Comparison of ENCODE assay signal across 8 mouse cellular contexts in the genomic region with DNA sequence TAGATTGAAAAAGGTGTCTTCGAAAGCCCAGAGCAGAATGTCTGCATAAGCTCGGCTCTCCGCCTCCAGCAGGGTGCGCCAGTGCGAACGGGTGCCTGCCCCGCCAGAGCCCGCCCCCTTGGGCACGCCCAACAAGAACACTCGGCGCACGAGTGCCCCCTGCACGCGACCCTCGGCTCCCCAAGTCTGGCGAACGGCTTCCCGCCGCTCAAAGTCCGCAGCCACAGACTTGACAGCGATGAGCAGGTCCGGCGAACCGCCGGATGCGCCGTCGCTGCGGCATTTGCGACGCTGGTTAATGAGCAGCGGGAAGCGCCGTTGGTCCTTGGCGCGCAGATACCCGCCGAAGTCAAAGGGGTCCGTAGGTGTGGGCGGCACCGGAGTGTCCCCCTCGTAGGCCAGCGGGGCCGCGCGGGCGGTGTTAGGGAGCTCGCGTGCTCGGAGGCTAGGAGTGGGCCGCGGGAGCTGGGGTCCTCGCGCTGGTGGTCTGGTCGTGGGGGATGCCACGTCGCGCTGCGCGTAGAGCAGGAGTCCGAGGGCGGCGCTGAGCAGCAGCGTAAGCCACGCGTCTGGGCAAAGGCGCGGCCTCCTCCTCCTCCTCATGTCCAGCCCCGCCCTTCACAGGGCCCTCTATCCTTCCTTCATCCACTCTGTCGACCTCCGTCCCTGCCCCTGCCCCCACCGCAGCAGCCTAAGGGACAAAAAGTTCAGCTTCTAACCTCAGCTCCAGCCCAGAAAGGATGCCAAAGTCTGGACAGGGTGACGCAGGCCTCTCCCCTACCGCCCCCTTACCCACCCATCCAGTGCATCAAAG. TPM values are rescaled to one million over a fixed set of nuclear protein-coding genes. Genes with fewer than 3 reads are reported as not detected.
DNase-seq lines count a peak whose midpoint lies in the region; ATAC-seq and TF ChIP-seq lines count a peak whose summit lies in the region.

No protein-coding gene starts in this region.

- peak; percentile 78 for ATAC-seq in forebrain, embryonic 12.5 days (ENCODE audit: low FRiP score)
- ATAC-seq in heart, postnatal 0 days (ENCODE audit: insufficient read depth, low read depth) = peak; percentile 79
- ATAC-seq in liver, embryonic 16.5 days (ENCODE audit: low read depth) = peak; percentile 91
- ATAC-seq in neural tube, embryonic 13.5 days (ENCODE audit: low read depth) = peak; percentile 80

- H3K27me3 ChIP-seq in ES-Bruce4 (ENCODE audit: control insufficient read depth, insufficient read depth, low read length, poor library complexity, severe bottlenecking) = no peaks in the 10 kb centered on the region
- H3K27me3 ChIP-seq in forebrain, embryonic 12.5 days = peaks cover 53% of the 10 kb centered on the region
- H3K27me3 ChIP-seq in heart, postnatal 0 days (ENCODE audit: control insufficient read depth, insufficient read depth, low read length) = peaks cover 15% of the 10 kb centered on the region; the same call in 1 of the 2 replicates
- peaks cover 14% of the 10 kb centered on the region for H3K27me3 ChIP-seq in liver, embryonic 16.5 days (ENCODE audit: control insufficient read depth, insufficient read depth, low read depth, low read length)
- peaks cover 45% of the 10 kb centered on the region for H3K27me3 ChIP-seq in neural tube, embryonic 13.5 days

- no peak overlapping the region for H3K27ac ChIP-seq in ES-Bruce4 (ENCODE audit: insufficient read depth, low read length)
- no peak overlapping the region for H3K27ac ChIP-seq in forebrain, embryonic 12.5 days
- H3K27ac ChIP-seq in heart, postnatal 0 days (ENCODE audit: low read depth) = peak overlapping the region; percentile 78
- H3K27ac ChIP-seq in liver, embryonic 16.5 days (ENCODE audit: low read length) = peak overlapping the region; percentile 85
- H3K27ac ChIP-seq in neural tube, embryonic 13.5 days (replicated peaks) = peak overlapping the region; percentile 55

- DNase-seq in c-Kit-positive CD71-positive TER-119-positive erythroid progenitor cells, embryonic 14.5 days (ENCODE audit: low spot score) = peak; percentile 81
- peak; percentile 82 for DNase-seq in heart, postnatal 0 days (ENCODE audit: low spot score)
- peak; percentile 97 for DNase-seq in kidney, postnatal 4 days
- DNase-seq in telencephalon, adult 2 months (ENCODE audit: low read depth, low spot score) = peak; percentile 73

- H3K9me3 ChIP-seq in ES-Bruce4 (replicated peaks; ENCODE audit: control insufficient read depth, insufficient read depth, low read length, poor library complexity, severe bottlenecking) = no peaks in the 10 kb centered on the region
- H3K9me3 ChIP-seq in forebrain, embryonic 12.5 days = no peaks in the 10 kb centered on the region
- H3K9me3 ChIP-seq in heart, postnatal 0 days (replicated peaks; ENCODE audit: control insufficient read depth, low read length) = no peaks in the 10 kb centered on the region
- no peaks in the 10 kb centered on the region for H3K9me3 ChIP-seq in liver, embryonic 16.5 days (replicated peaks; ENCODE audit: control insufficient read depth, low read length)
- H3K9me3 ChIP-seq in neural tube, embryonic 13.5 days = no peaks in the 10 kb centered on the region

- H3K36me3 ChIP-seq in ES-Bruce4 (ENCODE audit: control insufficient read depth, insufficient read depth, low read length, poor library complexity, severe bottlenecking) = peaks cover 27% of the 10 kb centered on the region
- peaks cover 30% of the 10 kb centered on the region for H3K36me3 ChIP-seq in forebrain, embryonic 12.5 days (replicated peaks)
- H3K36me3 ChIP-seq in heart, postnatal 0 days (replicated peaks; ENCODE audit: control insufficient read depth, insufficient read depth, low read length) = peaks cover 40% of the 10 kb centered on the region
- H3K36me3 ChIP-seq in liver, embryonic 16.5 days (ENCODE audit: control insufficient read depth, insufficient read depth) = peaks cover 28% of the 10 kb centered on the region
- peaks cover 37% of the 10 kb centered on the region for H3K36me3 ChIP-seq in neural tube, embryonic 13.5 days

- H3K9ac ChIP-seq in ES-Bruce4 (ENCODE audit: low read depth, poor library complexity, severe bottlenecking) = peak overlapping the region; percentile 59
- peak overlapping the region; percentile 67 for H3K9ac ChIP-seq in forebrain, embryonic 12.5 days
- H3K9ac ChIP-seq in heart, postnatal 0 days (replicated peaks; ENCODE audit: low read depth, low read length) = peak overlapping the region; percentile 55
- peak overlapping the region; percentile 62 for H3K9ac ChIP-seq in liver, embryonic 16.5 days (ENCODE audit: low read depth, low read length)
- H3K9ac ChIP-seq in neural tube, embryonic 13.5 days = peak overlapping the region; percentile 79

- H3K4me3 ChIP-seq in ES-Bruce4 (ENCODE audit: low read depth, low read length) = peak overlapping the region; percentile 56
- H3K4me3 ChIP-seq in forebrain, embryonic 12.5 days (replicated peaks) = peak overlapping the region; percentile 60
- H3K4me3 ChIP-seq in heart, postnatal 0 days (ENCODE audit: low read depth, low read length) = peak overlapping the region; percentile 67
- H3K4me3 ChIP-seq in liver, embryonic 16.5 days (ENCODE audit: low read depth, low read length) = peak overlapping the region; percentile 76
- H3K4me3 ChIP-seq in neural tube, embryonic 13.5 days = peak overlapping the region; percentile 61

- TF ChIP-seq POLR2A in ES-Bruce4 (IDR thresholded peaks at IDR 0.05; ENCODE audit: insufficient read depth, low read length) = no peak

- 0 out of 2 replicates have a peak, but pooled peaks have one; percentile 25 for TF ChIP-seq EP300 in ES-Bruce4 (IDR thresholded peaks at IDR 0.05; ENCODE audit: insufficient read depth, low read depth, low read length)
- TF ChIP-seq EP300 in heart, postnatal 0 days (IDR thresholded peaks at IDR 0.05; ENCODE audit: low read depth) = 0 out of 2 replicates have a peak, but pooled peaks have one; percentile 28

- TF ChIP-seq CTCF in ES-Bruce4 (IDR thresholded peaks at IDR 0.05; ENCODE audit: low read depth, low read length) = peak; percentile 90
- peak; percentile 76 for TF ChIP-seq CTCF in heart, postnatal 0 days (IDR thresholded peaks at IDR 0.05; ENCODE audit: low read depth)

- H3K4me1 ChIP-seq in ES-Bruce4 (ENCODE audit: control insufficient read depth, insufficient read depth, low read length) = no peaks in the 10 kb centered on the region
- H3K4me1 ChIP-seq in forebrain, embryonic 12.5 days = peaks cover 24% of the 10 kb centered on the region
- H3K4me1 ChIP-seq in heart, postnatal 0 days (ENCODE audit: control insufficient read depth, insufficient read depth) = peaks cover 22% of the 10 kb centered on the region
- H3K4me1 ChIP-seq in liver, embryonic 16.5 days (ENCODE audit: control insufficient read depth, low read depth, low read length) = peaks cover 37% of the 10 kb centered on the region
- peaks cover 27% of the 10 kb centered on the region for H3K4me1 ChIP-seq in neural tube, embryonic 13.5 days (replicated peaks)

- peak overlapping the region; percentile 98 for H3K4me2 ChIP-seq in forebrain, embryonic 12.5 days
- peak overlapping the region; percentile 99 for H3K4me2 ChIP-seq in heart, postnatal 0 days (ENCODE audit: low read depth, low read length)
- peak overlapping the region; percentile 100 for H3K4me2 ChIP-seq in liver, embryonic 16.5 days (ENCODE audit: low read depth, low read length)
- peak overlapping the region; percentile 96 for H3K4me2 ChIP-seq in neural tube, embryonic 13.5 days

- under 1% methylated on average over 74 of the region's 74 CpGs for WGBS in forebrain, embryonic 12.5 days
- 1% methylated on average over 70 of the region's 74 CpGs for WGBS in heart, postnatal 0 days
- under 1% methylated on average over 71 of the region's 74 CpGs for WGBS in liver, embryonic 16.5 days (ENCODE audit: insufficient replicate concordance)
- WGBS in neural tube, embryonic 13.5 days = under 1% methylated on average over 74 of the region's 74 CpGs

RNA-seq across cellular contexts. Expression of a gene that starts 0.6 kb away (rescaled TPM):
- 0.37 and 0.67 TPM in 2 replicates for polyA plus RNA-seq in ES-Bruce4 (2011; ENCODE audit: insufficient read depth, insufficient read length, low read depth, missing spikeins)
- 3.3 and 4.5 TPM in 2 replicates for polyA plus RNA-seq in forebrain, embryonic 12.5 days (2016; fragmentation: Nextera tagmentation; extraction: Ambion mirVana)
- total RNA-seq in heart, postnatal 0 days (2014; rRNA removed; ENCODE audit: low replicate concordance) = 6.0 and 9.7 TPM in 2 replicates
- polyA plus RNA-seq in heart, postnatal 0 days (2015; fragmentation: Nextera tagmentation; extraction: Ambion mirVana) = 7.3 and 7.7 TPM in 2 replicates
- polyA plus RNA-seq in liver, embryonic 16.5 days (2015; fragmentation: Nextera tagmentation; extraction: Ambion mirVana) = 2.1 and 2.5 TPM in 2 replicates
- 7.4 and 8.8 TPM in 2 replicates for polyA plus RNA-seq in neural tube, embryonic 13.5 days (2015; fragmentation: Nextera tagmentation; extraction: Ambion mirVana)

RNA-seq across cellular contexts. Expression of a gene that starts 10.1 kb away (rescaled TPM):
- polyA plus RNA-seq in ES-Bruce4 (2011; ENCODE audit: insufficient read depth, insufficient read length, low read depth, missing spikeins) = 4.7 and 5.6 TPM in 2 replicates
- 10.8 and 11.0 TPM in 2 replicates for polyA plus RNA-seq in forebrain, embryonic 12.5 days (2016; fragmentation: Nextera tagmentation; extraction: Ambion mirVana)
- total RNA-seq in heart, postnatal 0 days (2014; rRNA removed; ENCODE audit: low replicate concordance) = 9.0 and 10.4 TPM in 2 replicates
- polyA plus RNA-seq in heart, postnatal 0 days (2015; fragmentation: Nextera tagmentation; extraction: Ambion mirVana) = 16.7 and 17.6 TPM in 2 replicates
- 12.5 and 14.0 TPM in 2 replicates for polyA plus RNA-seq in liver, embryonic 16.5 days (2015; fragmentation: Nextera tagmentation; extraction: Ambion mirVana)
- 21.4 and 25.0 TPM in 2 replicates for polyA plus RNA-seq in neural tube, embryonic 13.5 days (2015; fragmentation: Nextera tagmentation; extraction: Ambion mirVana)

RNA-seq across cellular contexts. Expression of a gene that starts 10.1 kb away (rescaled TPM):
- 1.5 and 1.9 TPM in 2 replicates for polyA plus RNA-seq in ES-Bruce4 (2011; ENCODE audit: insufficient read depth, insufficient read length, low read depth, missing spikeins)
- 0.54 and 0.68 TPM in 2 replicates for polyA plus RNA-seq in forebrain, embryonic 12.5 days (2016; fragmentation: Nextera tagmentation; extraction: Ambion mirVana)
- total RNA-seq in heart, postnatal 0 days (2014; rRNA removed; ENCODE audit: low replicate concordance) = 1.5 and 6.4 TPM in 2 replicates
- polyA plus RNA-seq in heart, postnatal 0 days (2015; fragmentation: Nextera tagmentation; extraction: Ambion mirVana) = 3.6 and 4.3 TPM in 2 replicates
- 1.4 TPM in 2 replicates for polyA plus RNA-seq in liver, embryonic 16.5 days (2015; fragmentation: Nextera tagmentation; extraction: Ambion mirVana)
- polyA plus RNA-seq in neural tube, embryonic 13.5 days (2015; fragmentation: Nextera tagmentation; extraction: Ambion mirVana) = 1.8 and 2.0 TPM in 2 replicates

RNA-seq across cellular contexts. Expression of a gene that starts 15.2 kb away (rescaled TPM):
- polyA plus RNA-seq in ES-Bruce4 (2011; ENCODE audit: insufficient read depth, insufficient read length, low read depth, missing spikeins) = 1.1 and 1.4 TPM in 2 replicates
- 0.11 TPM in 1 of 2 replicates, not detected in the other for polyA plus RNA-seq in forebrain, embryonic 12.5 days (2016; fragmentation: Nextera tagmentation; extraction: Ambion mirVana)
- 2.1 TPM in 1 of 2 replicates, not detected in the other for total RNA-seq in heart, postnatal 0 days (2014; rRNA removed; ENCODE audit: low replicate concordance)
- 0.34 and 0.43 TPM in 2 replicates for polyA plus RNA-seq in heart, postnatal 0 days (2015; fragmentation: Nextera tagmentation; extraction: Ambion mirVana)
- polyA plus RNA-seq in liver, embryonic 16.5 days (2015; fragmentation: Nextera tagmentation; extraction: Ambion mirVana) = 0.08 and 0.09 TPM in 2 replicates
- 0.32 and 0.44 TPM in 2 replicates for polyA plus RNA-seq in neural tube, embryonic 13.5 days (2015; fragmentation: Nextera tagmentation; extraction: Ambion mirVana)

RNA-seq across cellular contexts. Expression of a gene that starts 21.6 kb away (rescaled TPM):
- 0.94 and 1.4 TPM in 2 replicates for polyA plus RNA-seq in ES-Bruce4 (2011; ENCODE audit: insufficient read depth, insufficient read length, low read depth, missing spikeins)
- 3.3 TPM in 2 replicates for polyA plus RNA-seq in forebrain, embryonic 12.5 days (2016; fragmentation: Nextera tagmentation; extraction: Ambion mirVana)
- 6.8 and 13.2 TPM in 2 replicates for total RNA-seq in heart, postnatal 0 days (2014; rRNA removed; ENCODE audit: low replicate concordance)
- 9.8 and 10.0 TPM in 2 replicates for polyA plus RNA-seq in heart, postnatal 0 days (2015; fragmentation: Nextera tagmentation; extraction: Ambion mirVana)
- 0.12 and 0.19 TPM in 2 replicates for polyA plus RNA-seq in liver, embryonic 16.5 days (2015; fragmentation: Nextera tagmentation; extraction: Ambion mirVana)
- polyA plus RNA-seq in neural tube, embryonic 13.5 days (2015; fragmentation: Nextera tagmentation; extraction: Ambion mirVana) = 5.3 and 6.9 TPM in 2 replicates

Comparison
In these comparisons a context has a peak if more than half of its experiments do, and no peak if none do; other contexts are left out.
1. H3K27ac ChIP-seq: peak in heart, postnatal 0 days (single experiment), liver, embryonic 16.5 days (single experiment) and neural tube, embryonic 13.5 days (single experiment); none in ES-Bruce4 (single experiment) and forebrain, embryonic 12.5 days (single experiment).
2. Peak in every context shown above with its lines, with median percentiles within 50 percentile points of each other: H3K4me3 ChIP-seq, H3K9ac ChIP-seq, DNase-seq, ATAC-seq and H3K4me2 ChIP-seq.